ENCODE assay signal across 14 mouse cellular contexts in the genomic region with DNA sequence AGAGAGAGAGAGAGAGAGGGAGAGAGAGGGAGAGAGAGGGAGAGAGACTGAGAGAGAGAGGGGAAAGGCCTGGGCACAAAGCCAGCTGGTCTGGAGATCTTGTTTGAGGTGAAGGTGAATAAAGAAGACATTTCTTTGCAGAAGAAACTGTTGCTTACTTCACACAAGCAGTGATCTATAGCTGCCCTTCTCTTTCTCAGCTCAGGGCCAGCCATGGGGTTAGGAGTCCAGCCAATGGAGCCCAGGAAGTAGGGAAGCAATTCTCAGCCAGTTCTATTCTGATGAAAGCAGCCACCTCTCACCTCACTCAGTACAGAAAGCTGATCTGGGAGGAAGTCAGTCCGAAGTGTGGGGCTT. TPM values are rescaled to one million over a fixed set of nuclear protein-coding genes. Genes with fewer than 3 reads are reported as not detected.
DNase-seq lines count a peak whose midpoint lies in the region; ATAC-seq and TF ChIP-seq lines count a peak whose summit lies in the region.
"Had no signal": no experiment of that assay in that cellular context is flagged by ENCODE, and none has a peak within 500 bp of the region (broad histone marks: within the 10 kb centered on the region; RNA-seq: fewer than 3 reads in every experiment).

No protein-coding gene starts in this region.

- H3K9me3 ChIP-seq in kidney, postnatal 0 days (replicated peaks; ENCODE audit: low read length) = no peaks in the 10 kb centered on the region
- H3K9me3 ChIP-seq in midbrain, embryonic 13.5 days = no peaks in the 10 kb centered on the region
- H3K9me3 ChIP-seq: G1E; limb, embryonic 13.5 days had no signal

- H3K4me2 ChIP-seq in kidney, postnatal 0 days (ENCODE audit: low read length) = no peak overlapping the region
- H3K4me2 ChIP-seq in midbrain, embryonic 13.5 days (replicated peaks) = no peak overlapping the region
- H3K4me2 ChIP-seq: limb, embryonic 13.5 days had no signal

- peak; percentile 4 for DNase-seq in adrenal gland, postnatal 25 days
- DNase-seq in adrenal gland, adult 2 months = no peak
- peak; percentile 4 for DNase-seq in kidney, postnatal 0 days (ENCODE audit: low spot score)
- no peak for DNase-seq in kidney, adult 11 months
- peak; percentile 57 for DNase-seq in brain, embryonic 14.5 days (ENCODE audit: low read depth)
- DNase-seq in frontal cortex, adult 2 months (ENCODE audit: extremely low spot score in 1 of 2, low spot score in 1 of 2) = no peak
- DNase-seq in kidney, adult 8-10 months = no peak
- DNase-seq: layer of hippocampus, adult 9-11 months; thymus, postnatal 36 days had no signal

- TF ChIP-seq CTCF in kidney, postnatal 0 days (IDR thresholded peaks at IDR 0.05; ENCODE audit: low read depth) = no peak
- TF ChIP-seq CTCF in brain, embryonic 14.5 days (IDR thresholded peaks at IDR 0.05; ENCODE audit: borderline replicate concordance, extremely low read depth, insufficient read depth, insufficient read length) = no peak

- H3K9ac ChIP-seq in kidney, postnatal 0 days (ENCODE audit: low read depth, low read length) = no peak overlapping the region
- H3K9ac ChIP-seq in midbrain, embryonic 13.5 days (replicated peaks) = no peak overlapping the region
- H3K9ac ChIP-seq: limb, embryonic 13.5 days had no signal

- H3K36me3 ChIP-seq in kidney, postnatal 0 days (ENCODE audit: insufficient read depth, low read length) = no peaks in the 10 kb centered on the region
- no peaks in the 10 kb centered on the region for H3K36me3 ChIP-seq in midbrain, embryonic 13.5 days
- H3K36me3 ChIP-seq: G1E; limb, embryonic 13.5 days had no signal

- no peak overlapping the region for H3K4me3 ChIP-seq in kidney, postnatal 0 days (replicated peaks; ENCODE audit: low read depth, low read length)
- no peak overlapping the region for H3K4me3 ChIP-seq in midbrain, embryonic 13.5 days (replicated peaks)
- H3K4me3 ChIP-seq: erythroblast, embryonic 14.5 days; limb, embryonic 13.5 days; myocyte had no signal

- no peak for ATAC-seq in kidney, postnatal 0 days (replicated peaks; ENCODE audit: low FRiP score, low read depth)
- peak; percentile 43; the same call in 1 of the 2 replicates for ATAC-seq in midbrain, embryonic 13.5 days

- TF ChIP-seq POLR2A in brain, embryonic 14.5 days (IDR thresholded peaks at IDR 0.05; ENCODE audit: borderline replicate concordance, extremely low read depth, insufficient read depth, insufficient read length, poor library complexity, severe bottlenecking) = no peak

- WGBS in kidney, postnatal 0 days = 5% methylated on average over 1 of the region's 1 CpGs
- WGBS in midbrain, embryonic 13.5 days = 29% methylated on average over 1 of the region's 1 CpGs

- no peaks in the 10 kb centered on the region for H3K27me3 ChIP-seq in kidney, postnatal 0 days (ENCODE audit: insufficient read depth, low read length)
- H3K27me3 ChIP-seq in midbrain, embryonic 13.5 days = peaks cover 11% of the 10 kb centered on the region
- H3K27me3 ChIP-seq: limb, embryonic 13.5 days had no signal

- no peak overlapping the region for H3K27ac ChIP-seq in kidney, postnatal 0 days
- no peak overlapping the region for H3K27ac ChIP-seq in midbrain, embryonic 13.5 days
- H3K27ac ChIP-seq: limb, embryonic 13.5 days had no signal

- H3K4me1 ChIP-seq in kidney, postnatal 0 days (replicated peaks; ENCODE audit: insufficient read depth, low read length) = no peaks in the 10 kb centered on the region
- H3K4me1 ChIP-seq in midbrain, embryonic 13.5 days (replicated peaks) = peaks cover 5% of the 10 kb centered on the region; the same call in 1 of the 2 replicates
- H3K4me1 ChIP-seq: limb, embryonic 13.5 days had no signal

RNA-seq across cellular contexts. Expression of a gene that starts 41.2 kb away (rescaled TPM):
- 3.5 and 3.6 TPM in 2 replicates for total RNA-seq in adrenal gland, postnatal 25 days (2021)
- total RNA-seq in adrenal gland, adult 2 months (2021) = 1 to 10 TPM; 1.4 to 6.3 TPM
- polyA plus RNA-seq in adrenal gland, adult 2 months (2012; rRNA removed) = 10.8 and 19.8 TPM in 2 replicates
- 2.8 and 3.9 TPM in 2 replicates for polyA plus RNA-seq in kidney, postnatal 0 days (2015; fragmentation: Nextera tagmentation; extraction: Ambion mirVana)
- polyA plus RNA-seq in brain, embryonic 14.5 days (2012; rRNA removed) = 25.8 and 29.7 TPM in 2 replicates
- 27.5 and 37.5 TPM in 2 replicates for polyA plus RNA-seq in midbrain, embryonic 13.5 days (2015; fragmentation: Nextera tagmentation; extraction: Ambion mirVana)
- polyA plus RNA-seq in frontal cortex, adult 2 months (2012; rRNA removed) = 35.4 and 37.3 TPM in 2 replicates
- polyA plus RNA-seq: erythroblast, embryonic 14.5 days; G1E had no signal

Comparison
In these comparisons a context has a peak if more than half of its experiments do, and no peak if none do; other contexts are left out.
1. DNase-seq: peak in adrenal gland, postnatal 25 days (single experiment), kidney, postnatal 0 days (single experiment) and brain, embryonic 14.5 days (single experiment); none in adrenal gland, adult 2 months (single experiment), kidney, adult 11 months (single experiment), frontal cortex, adult 2 months (0 of 2) and kidney, adult 8-10 months (0 of 2).